Mouse (Mus musculus) urinary bladder, postnatal 10 days (tissue): ENCODE measurements around the gene Rbm19.

ENCODE experiments used
- DNase-seq: peaks from one replicate; pipeline ENCODE4 v3.0.0; 2022; ENCODE audit warnings: low spot score

The Rbm19 gene

GRCm38 (mm10) chr5:120135337-120135736 lies 19.1 kb downstream of the Rbm19 start:
- no peak for DNase-seq

DNA sequence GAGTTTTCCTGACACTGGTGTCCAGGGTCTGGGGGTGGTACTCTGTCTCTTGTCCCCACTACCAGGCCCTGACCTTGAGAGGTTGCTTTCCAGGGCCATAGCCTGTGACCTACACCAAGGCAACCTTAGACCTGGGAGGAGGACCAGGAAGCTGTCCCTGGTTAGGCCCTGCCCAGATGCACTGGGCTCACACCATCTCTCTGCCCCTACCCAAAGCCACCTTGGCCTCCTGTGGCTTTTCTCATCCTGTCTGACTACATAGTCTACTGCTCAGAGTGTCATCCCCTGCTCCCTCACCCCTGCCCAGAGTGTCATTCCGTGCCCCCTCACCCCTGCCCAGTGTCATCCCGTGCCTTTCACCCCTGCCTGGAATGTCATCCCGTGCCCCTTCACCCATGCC lies 19.6 kb downstream of the Rbm19 start:
- DNase-seq = no peak

- no peak for DNase-seq
These were observed 20.0 kb downstream of the Rbm19 start for GRCm38 (mm10) chr5:120136236-120136675.

DNA sequence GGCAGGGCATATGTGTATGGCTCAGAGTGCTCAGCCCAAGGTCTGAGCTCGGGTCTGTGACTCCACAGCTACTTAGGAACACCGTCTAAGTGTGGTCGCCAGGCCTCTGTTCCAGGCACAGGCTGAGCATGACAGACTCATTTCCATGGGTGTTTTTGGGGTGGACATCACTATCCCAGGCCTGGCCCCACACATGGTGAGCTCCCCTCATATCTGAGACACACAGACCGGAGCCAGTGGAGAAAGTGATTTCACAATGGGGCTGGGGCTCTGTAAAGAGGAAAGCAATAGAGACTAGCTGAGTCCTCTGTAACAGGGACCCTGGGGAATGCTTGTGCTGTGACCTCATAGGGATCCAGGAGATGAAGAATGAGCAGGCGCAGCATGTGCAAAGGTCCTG lies 20.8 kb downstream of the Rbm19 start:
- DNase-seq = no peak

DNA sequence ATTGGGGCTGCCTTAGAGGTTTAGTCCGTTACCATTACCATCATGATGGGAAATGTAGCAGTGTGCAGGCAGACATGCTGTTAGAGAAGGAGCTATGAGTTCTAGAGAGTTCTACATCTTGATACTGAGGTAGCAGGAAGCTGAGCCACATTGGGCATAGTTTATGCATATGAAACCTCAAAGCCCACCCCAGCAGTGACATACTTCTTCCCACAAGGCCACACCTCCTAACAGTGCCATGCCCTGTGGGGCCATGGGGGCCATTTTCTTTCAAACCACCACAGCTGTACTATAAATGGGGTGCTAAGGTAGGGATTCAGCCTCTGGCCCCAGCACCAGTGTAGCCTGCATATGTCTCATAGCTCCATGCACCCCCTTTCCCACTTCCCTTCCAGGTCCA lies 21.6 kb downstream of the Rbm19 start:
- no peak for DNase-seq

DNA sequence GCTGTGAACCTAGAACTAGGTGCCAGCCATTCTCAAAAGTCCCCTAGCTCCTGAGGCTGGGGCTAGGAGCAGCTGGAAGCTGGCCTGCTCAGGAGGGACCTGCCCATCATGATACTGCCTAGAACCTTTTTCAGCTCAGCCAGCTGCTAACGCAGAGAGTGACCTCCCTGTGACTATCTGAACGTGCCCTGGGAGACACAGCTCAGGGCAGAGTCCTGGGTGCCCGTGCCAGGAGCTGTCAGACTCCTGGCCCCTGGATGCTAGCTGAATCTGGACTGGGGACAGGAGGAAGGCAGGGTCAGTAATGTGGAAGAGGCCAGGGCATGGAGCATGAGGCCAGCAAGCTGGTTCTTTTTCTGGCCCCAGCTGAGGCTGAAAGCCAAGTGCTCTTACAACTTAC lies 22.1 kb downstream of the Rbm19 start:
- DNase-seq = no peak

DNA sequence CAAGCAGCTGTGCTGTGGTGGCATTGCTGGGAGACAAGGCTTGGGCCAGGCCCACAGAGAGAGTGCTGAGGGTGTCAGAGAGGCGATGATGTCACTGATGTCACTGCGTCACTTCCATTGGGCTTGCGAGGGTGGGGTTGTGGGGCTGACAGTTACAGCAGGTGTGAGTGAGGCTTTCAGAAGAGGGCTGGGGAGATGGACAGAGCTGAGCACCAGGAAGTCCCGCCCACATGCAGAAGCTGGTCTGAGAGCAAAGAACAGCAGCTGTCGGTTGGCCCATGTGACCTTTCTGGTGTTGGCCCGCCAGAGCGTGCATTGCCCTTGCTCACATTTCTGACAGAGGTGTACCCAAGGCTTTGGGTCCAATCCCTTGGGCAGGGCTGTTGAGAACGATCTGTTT lies 23.0 kb downstream of the Rbm19 start:
- DNase-seq = no peak

GRCm38 (mm10) chr5:120143941-120144340 lies 27.7 kb downstream of the Rbm19 start:
- DNase-seq = no peak

DNA sequence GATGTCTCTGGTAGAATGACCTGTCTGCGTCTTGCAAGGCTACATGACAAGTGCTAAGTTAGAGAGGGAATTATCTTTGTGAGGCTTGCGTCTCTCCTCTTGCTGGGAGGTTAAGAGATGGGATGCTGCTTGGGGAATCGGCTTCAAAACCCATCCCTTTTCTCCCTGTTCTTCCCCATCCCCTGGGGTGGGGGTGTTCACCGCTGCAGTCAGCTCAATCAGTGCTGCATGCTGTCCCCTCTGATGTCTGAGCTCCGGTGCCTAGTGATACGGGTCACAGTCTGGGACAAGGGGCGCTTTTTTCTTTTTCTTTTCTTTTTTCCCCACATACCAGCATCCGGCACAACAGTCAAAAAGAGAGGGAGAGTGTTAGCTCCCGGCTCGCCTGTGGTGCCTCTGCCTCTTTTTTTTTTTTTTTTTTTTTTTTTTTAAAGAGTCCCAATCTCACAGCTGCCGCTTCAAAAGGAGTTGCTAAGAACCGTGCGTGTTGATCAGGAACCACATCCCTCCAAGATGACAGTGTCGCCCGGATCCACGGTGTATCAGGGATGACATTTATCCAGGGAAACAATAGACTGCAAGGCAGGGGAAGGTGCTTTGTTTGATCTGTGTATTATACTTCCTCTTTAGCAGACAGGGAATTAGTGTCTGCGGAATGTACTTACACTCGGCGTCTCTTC lies 29.2 kb downstream of the Rbm19 start:
- no peak for DNase-seq

- DNase-seq = no peak
These were observed 29.8 kb downstream of the Rbm19 start for GRCm38 (mm10) chr5:120146051-120146385.

GRCm38 (mm10) chr5:120146909-120147308 lies 30.6 kb downstream of the Rbm19 start:
- no peak for DNase-seq

DNA sequence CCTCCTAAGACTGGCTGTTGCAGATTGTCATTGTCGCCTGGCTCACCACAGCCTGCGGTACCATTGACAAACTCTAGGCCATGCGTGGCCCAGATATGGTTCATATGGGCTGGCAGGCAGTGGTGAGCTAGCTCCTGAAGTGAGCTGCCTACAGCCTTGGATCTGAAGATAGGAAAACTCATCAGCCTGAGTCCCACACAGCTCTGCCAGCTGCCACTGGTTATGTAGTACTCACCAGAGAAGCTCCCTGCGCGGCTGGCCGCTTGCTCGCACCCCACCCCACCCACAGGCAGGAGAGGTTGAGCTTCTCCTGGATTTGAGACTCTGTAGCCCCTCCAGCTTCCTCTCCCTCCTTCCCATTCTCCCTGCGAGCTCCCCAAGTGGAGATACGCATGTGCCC lies 32.0 kb downstream of the Rbm19 start:
- DNase-seq = no peak

GRCm38 (mm10) chr5:120151145-120151544 lies 34.9 kb downstream of the Rbm19 start:
- no peak for DNase-seq

DNA sequence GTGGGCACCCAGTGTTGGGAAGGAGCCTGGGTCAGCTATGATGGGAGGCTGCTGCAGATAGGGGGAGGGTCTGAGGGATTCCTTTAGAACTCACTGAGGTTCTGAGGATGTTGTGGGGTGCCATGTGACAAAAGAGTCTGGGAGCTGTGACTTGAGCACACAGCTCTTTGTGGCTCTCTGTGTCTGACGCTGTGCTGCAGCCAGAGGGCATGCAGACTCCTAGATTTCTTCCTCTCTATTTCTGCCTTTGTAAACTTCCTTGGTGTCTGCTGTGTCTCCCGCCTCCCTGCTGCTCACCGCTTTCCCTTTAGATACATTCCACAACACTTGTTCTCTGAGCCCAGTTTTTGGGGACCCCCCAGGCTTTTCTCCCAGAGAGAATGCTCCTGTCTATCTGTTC lies 36.9 kb downstream of the Rbm19 start:
- DNase-seq = no peak

DNA sequence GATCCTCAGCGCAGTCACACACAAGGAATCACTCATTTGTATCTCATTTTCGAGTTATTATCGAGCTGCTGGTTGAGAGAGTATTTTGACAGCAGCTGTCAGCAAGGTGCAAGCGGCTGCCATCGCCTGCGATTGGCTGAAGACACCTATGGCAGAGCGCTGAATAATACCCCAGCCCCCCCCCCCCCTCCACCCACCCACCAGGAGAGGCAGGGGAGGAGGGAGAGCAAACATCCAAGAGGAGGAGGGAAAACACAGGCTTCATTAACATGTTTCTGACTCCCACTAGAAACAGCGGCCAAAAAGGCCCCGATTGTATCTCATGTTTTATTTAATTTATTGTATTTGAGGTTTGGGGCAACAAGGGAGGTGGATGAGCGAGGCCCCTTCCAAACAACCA lies 39.4 kb downstream of the Rbm19 start:
- no peak for DNase-seq

DNA sequence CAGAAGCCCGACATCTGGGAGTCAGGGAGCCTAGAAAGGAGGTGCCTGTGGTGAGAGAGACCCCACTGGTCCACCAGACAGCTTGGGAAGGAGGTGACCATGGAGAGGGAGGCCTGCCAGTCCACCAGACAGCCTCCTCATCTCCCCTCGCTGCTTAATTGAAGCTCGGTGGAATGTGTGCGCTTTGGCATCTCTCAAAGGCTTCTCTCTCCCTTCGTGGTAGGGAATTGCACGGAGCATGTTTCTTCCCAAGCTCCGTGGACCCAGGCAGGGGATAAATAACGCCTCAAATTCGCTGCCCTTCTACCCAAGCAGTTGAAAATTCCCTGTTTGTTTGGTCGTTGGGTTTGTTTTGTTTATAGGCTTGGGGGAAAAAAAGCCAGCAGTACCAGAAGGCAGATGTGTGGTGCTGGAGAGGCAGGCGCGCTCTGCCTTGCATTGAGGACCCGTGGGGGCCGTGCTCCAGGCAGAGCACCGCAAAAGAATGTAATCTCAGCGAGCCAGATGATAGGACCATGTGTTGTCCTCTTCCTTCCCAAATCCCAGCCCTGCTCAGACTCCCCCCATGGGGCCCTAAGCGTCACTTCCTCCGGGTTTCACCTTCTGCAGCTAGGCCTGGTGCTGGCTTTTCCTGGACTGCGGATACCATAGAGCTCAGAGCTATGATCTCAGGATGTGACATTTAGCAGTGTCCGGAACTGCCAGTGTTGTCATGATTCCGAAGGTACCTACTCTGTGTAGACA lies 40.1 kb downstream of the Rbm19 start:
- DNase-seq = no peak

GRCm38 (mm10) chr5:120157115-120157514 lies 40.9 kb downstream of the Rbm19 start:
- no peak for DNase-seq

- no peak for DNase-seq
These were observed 42.2 kb downstream of the Rbm19 start for GRCm38 (mm10) chr5:120158476-120158875.

- no peak for DNase-seq
These were observed 44.8 kb downstream of the Rbm19 start for GRCm38 (mm10) chr5:120160923-120161658.

- DNase-seq = no peak
These were observed 46.4 kb downstream of the Rbm19 start for GRCm38 (mm10) chr5:120162689-120163088.

GRCm38 (mm10) chr5:120163428-120163827 lies 47.2 kb downstream of the Rbm19 start:
- DNase-seq = no peak

DNA sequence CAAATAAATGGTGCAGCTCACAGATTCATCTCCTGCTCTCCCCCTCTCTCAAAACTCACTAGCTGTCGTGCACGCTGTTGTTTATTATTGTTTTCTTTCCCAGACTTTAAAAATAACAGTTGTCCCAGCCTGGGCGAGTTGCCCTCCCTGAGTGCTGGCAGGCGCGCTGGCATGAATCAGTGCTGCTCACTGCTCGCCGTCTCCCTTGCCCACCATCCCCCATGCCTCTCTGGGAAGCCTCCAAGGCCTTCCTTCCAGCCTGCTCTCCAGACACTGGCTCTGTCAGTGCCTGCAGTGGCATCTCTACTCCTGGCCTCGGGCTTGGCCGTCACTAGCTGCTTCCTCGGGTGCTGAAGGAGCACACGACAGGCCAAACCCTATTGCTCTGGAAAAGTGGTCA lies 48.2 kb downstream of the Rbm19 start:
- no peak for DNase-seq
